Mouse (Mus musculus): ENCODE data around the gene Prkd2. TPM values are rescaled to one million over a fixed set of nuclear protein-coding genes. Genes with fewer than 3 reads are reported as not detected.
A peak's percentile ranks its signal among the peaks of the same experiment; 100 is the strongest.

Prkd2 gene
- 1 to 10 TPM; 3.9 to 8.2 TPM for total RNA-seq (2021)
- long read RNA-seq, experiment 1, transcript Prkd2-202 (19 exons, 3,251 nt) = major isoform, 5 of 10 reads
- long read RNA-seq, experiment 1, partial matches to known transcripts = 2 of 10 reads
- long read RNA-seq, experiment 1, other reads (novel, unspliced or antisense) = 0 of 10 reads
- long read RNA-seq, experiment 2, partial matches to known transcripts = 0 of 7 reads
- long read RNA-seq, experiment 2, other reads (novel, unspliced or antisense) = 1 of 7 reads

DNA sequence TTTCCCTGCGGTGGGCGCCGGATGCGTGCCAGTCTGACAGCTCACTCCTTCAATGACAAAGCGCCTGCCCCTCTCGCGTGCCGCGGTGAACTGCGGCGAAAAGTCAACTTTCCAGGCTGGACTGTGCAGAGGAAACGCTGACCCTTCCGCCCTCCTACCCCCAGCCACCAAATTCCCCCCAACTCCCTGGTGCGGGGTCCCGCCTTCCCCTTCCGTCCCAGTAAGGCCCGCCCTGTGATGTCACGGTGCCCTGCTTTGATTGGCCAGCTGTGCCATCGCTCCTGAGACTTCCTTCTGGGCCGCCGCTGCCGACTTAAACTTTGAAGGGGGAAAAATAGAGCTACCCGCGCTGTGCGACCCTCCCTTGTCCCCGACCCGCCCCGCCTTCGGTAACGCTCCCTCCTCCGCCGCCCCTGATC lies at the start of gene Prkd2:
Gene Prkd2 (plus strand): TSS at position 258 of the 419 bp plus-strand sequence.
- H3K27ac ChIP-seq = peak within 1 kb of the TSS; percentile 93
- intact Hi-C loops (cut with DNase I) = no loop called here
- TF ChIP-seq CTCF (IDR thresholded peaks at IDR 0.05) = no peak
- H3K4me3 ChIP-seq = peak within 1 kb of the TSS; percentile 92
- DNase-seq = peak; percentile 92

GRCm38 (mm10) chr7:16793010-16793725 lies 49.5 kb upstream of the Prkd2 start:
- TF ChIP-seq CTCF (IDR thresholded peaks at IDR 0.05) = no peak
- Histone ChIP-seq H3K4me3 (no peak overlapping the region), H3K27ac (no peak overlapping the region)
- intact Hi-C loops (cut with DNase I) = no loop called here
- no peak for DNase-seq

GRCm38 (mm10) chr7:16794886-16795285 lies 47.8 kb upstream of the Prkd2 start:
- H3K27ac ChIP-seq = no peak overlapping the region
- no peak for DNase-seq
- no peak for TF ChIP-seq CTCF (IDR thresholded peaks at IDR 0.05)
- intact Hi-C loops (cut with DNase I) = no loop called here
- H3K4me3 ChIP-seq = no peak overlapping the region

- intact Hi-C loops (cut with DNase I) = no loop called here
- Histone ChIP-seq H3K4me3 (no peak overlapping the region), H3K27ac (no peak overlapping the region)
- TF ChIP-seq CTCF (IDR thresholded peaks at IDR 0.05) = peak; percentile 73
- DNase-seq = no peak
Observed at GRCm38 (mm10) chr7:16804409-16805028, 38.2 kb upstream of the Prkd2 start.

GRCm38 (mm10) chr7:16807936-16808335 lies 34.8 kb upstream of the Prkd2 start:
- H3K27ac ChIP-seq = no peak overlapping the region
- no peak for DNase-seq
- intact Hi-C loops (cut with DNase I) = no loop called here
- peak; percentile 49 for TF ChIP-seq CTCF (IDR thresholded peaks at IDR 0.05)
- no peak overlapping the region for H3K4me3 ChIP-seq

DNA sequence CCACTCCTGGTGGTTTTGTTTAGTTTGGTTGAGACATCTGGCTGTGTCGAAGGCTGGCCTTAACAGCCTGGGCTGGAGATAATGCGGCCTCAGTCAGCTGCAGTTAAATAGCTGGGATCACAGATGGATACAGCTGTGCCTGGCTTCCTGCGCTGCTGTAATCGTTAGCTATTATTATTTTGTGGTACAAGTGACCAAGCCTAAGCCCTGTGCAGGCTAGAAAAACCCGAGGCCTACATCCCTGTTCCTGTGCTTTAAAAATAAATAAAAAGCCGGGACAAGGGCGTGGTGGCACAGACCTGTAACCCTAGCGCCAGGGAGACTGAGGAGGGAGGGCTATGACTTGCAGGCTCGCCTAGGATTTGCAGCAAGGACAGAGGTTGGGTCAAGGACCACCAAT lies 34.1 kb upstream of the Prkd2 start:
- DNase-seq = no peak
- no peak for TF ChIP-seq CTCF (IDR thresholded peaks at IDR 0.05)
- Histone ChIP-seq H3K4me3 (no peak overlapping the region), H3K27ac (no peak overlapping the region)
- intact Hi-C loops (cut with DNase I) = loop anchor here (1.0 kb wide), 1 partner anchor 62 kb away; no protein-coding TSS in a partner anchor

DNA sequence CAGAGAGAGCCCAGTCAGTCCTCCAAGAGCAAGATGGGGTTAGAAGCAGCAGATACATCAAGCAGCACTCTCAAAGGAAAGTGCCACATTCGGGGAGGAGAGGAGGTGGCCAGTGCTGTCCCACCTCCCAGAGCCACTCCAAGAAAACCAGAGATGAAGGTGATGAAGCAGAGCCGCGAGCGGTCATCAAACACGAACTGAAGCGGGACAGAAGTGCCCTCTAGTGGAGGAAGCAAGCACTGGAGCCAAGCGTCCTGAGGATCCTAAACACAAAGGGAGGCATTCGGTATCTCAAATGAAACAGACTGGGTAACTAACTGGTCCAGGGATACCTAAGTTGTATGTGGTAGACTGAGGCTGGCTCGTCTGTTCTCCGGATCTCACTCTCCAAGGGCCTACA lies 33.0 kb upstream of the Prkd2 start:
- TF ChIP-seq CTCF (IDR thresholded peaks at IDR 0.05) = peak; percentile 97; the same call in 1 of the 2 replicates
- no peak overlapping the region for H3K27ac ChIP-seq
- H3K4me3 ChIP-seq = no peak overlapping the region
- intact Hi-C loops (cut with DNase I) = loop anchor here (1.0 to 5.0 kb wide), 2 partner anchors 63 to 78 kb away; no protein-coding TSS in a partner anchor
- peak; percentile 75 for DNase-seq

DNA sequence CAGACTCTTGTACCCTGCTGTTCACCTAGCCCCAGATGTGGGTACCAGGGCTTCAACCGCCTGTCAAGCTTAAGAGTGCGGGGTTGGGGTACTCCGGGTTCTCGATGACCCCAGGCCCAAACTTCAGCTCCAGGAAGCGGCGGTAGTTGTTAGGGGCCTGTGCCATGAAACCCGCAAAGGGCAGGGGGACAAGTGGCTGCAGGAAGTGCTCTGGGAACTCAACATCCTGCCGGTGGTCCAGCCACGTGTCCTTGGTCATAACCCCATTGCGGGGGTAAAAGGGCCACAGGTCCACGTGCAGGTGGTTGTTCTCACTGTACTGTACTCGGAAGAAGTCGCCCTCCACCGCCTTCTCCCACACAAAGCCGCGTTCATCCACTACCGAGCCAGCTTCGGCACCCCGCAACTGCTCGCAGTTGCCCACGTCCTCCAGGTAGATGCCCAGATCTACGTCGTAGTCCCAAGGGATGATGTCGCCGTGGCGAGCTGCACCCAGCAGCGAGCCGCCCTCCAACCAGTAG lies 32.2 kb upstream of the Prkd2 start:
- H3K4me3 ChIP-seq = no peak overlapping the region
- no peak overlapping the region for H3K27ac ChIP-seq
- TF ChIP-seq CTCF (IDR thresholded peaks at IDR 0.05) = no peak
- DNase-seq = no peak
- intact Hi-C loops (cut with DNase I) = loop anchor here (5.0 kb wide), 1 partner anchor 77 kb away; no protein-coding TSS in a partner anchor

DNA sequence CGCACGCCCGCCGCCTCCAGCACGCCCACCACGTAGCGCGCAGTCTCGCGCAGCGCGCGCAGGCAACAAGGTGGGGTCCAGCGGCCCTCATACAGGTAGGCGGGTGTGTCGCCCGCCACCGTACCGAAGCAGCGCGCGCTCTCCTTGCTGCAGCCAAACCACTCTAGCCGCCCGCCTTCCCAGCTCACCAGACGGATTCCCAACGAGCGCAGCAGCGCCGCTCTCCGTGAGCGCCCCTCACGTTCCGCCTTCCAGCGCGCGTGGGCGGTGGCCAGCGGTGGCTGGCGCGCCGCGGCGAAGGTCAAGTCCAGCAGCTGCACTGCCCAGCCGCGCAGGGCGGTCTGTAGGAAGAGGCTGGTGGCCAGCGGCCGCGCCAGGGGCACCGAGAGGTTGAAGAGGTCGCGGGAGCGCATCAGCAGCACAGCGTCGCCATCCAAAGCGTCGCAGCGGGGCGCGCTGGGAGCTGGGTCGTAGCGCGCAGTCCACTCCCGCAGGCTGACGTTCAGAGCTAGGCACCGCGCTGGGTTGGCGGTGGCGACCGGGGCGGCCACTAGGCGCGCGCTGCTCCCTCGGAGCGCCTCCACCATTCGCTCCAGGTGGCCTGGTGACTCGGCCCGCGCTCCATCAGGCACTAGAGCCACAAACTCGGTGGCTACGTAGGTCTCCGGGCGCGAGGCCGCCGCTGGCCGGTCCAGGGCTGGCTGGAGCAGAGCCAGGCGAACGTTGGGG lies 31.6 kb upstream of the Prkd2 start:
- DNase-seq = peak; percentile 52
- peak overlapping the region; percentile 28 for H3K4me3 ChIP-seq
- TF ChIP-seq CTCF (IDR thresholded peaks at IDR 0.05) = no peak
- intact Hi-C loops (cut with DNase I) = loop anchor here (5.0 kb wide), 1 partner anchor 76 kb away; no protein-coding TSS in a partner anchor
- H3K27ac ChIP-seq = no peak overlapping the region

GRCm38 (mm10) chr7:16811649-16812070 lies 31.0 kb upstream of the Prkd2 start:
- TF ChIP-seq CTCF (IDR thresholded peaks at IDR 0.05) = no peak
- H3K27ac ChIP-seq = no peak overlapping the region
- peak overlapping the region; percentile 28 for H3K4me3 ChIP-seq
- no peak for DNase-seq
- intact Hi-C loops (cut with DNase I) = loop anchor here (5.0 kb wide), 1 partner anchor 76 kb away; no protein-coding TSS in a partner anchor

DNA sequence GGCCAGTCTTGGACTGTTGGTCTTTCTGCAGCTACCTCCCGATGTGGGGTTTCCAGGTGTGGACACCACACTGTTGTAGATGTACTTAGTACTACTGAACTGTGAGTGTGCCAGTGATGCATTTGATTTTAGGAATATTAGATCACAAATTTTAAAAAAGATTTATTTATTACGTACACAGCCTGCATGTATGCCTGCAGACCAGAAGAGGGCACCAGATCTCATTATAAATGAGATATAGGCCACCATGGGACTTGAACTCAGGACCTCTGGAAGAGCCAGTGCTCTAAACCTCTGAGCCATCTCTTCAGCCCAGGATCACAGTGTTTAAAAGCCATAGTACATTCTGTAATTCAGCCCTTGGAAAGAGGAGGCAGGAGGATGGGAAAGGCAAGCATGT lies 30.2 kb upstream of the Prkd2 start:
- Histone ChIP-seq H3K27ac (no peak overlapping the region), H3K4me3 (no peak overlapping the region)
- intact Hi-C loops (cut with DNase I) = loop anchor here (5.0 kb wide), 1 partner anchor 75 kb away; no protein-coding TSS in a partner anchor
- DNase-seq = no peak
- peak; percentile 67 for TF ChIP-seq CTCF (IDR thresholded peaks at IDR 0.05)

DNA sequence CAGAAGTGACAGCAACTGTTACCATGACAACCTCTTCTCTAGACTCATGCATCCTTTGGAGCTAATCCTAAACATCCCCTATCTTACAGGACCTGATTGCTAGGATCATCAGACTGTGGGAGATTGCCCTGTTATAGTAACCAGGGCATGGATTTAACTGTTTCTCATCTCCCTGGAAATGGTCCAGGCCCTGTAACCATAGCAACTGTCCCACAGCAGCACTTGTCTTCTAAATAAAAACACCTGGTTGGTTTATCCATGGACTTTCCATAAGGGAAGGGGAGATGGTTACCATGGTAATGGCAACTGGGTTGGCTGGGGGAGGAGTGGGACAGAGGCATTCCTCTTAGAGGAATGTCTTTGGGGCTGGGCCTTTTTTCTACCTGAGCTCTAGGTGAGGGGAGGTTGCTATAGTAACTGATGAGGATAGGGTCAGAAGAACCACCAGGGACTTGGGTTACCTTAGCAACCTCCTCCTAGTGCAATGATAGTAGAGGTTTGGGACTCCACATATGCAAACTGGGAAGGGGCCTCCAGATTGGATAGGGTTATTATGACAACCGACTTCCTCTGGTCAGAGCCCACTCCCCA lies 27.3 kb upstream of the Prkd2 start, which contains the start of gene Strn4:
Gene Strn4 (plus strand): TSS at position 539 of the 591 bp plus-strand sequence.
- H3K27ac ChIP-seq = peak within 1 kb of the TSS; percentile 98
- TF ChIP-seq CTCF (IDR thresholded peaks at IDR 0.05) = no peak
- no peak for DNase-seq
- intact Hi-C loops (cut with DNase I) = no loop called here
- peak within 1 kb of the TSS; percentile 100 for H3K4me3 ChIP-seq

Measured in gastrocnemius, adult 2 months (tissue).